Mouse (Mus musculus): Measurements from ENCODE around the gene Dcaf4. TPM values are rescaled to one million over a fixed set of nuclear protein-coding genes. Genes with fewer than 3 reads are reported as not detected.

Dcaf4 gene
- polyA plus RNA-seq, 1 experiment from 2014 or later = 26.2 TPM

DNA sequence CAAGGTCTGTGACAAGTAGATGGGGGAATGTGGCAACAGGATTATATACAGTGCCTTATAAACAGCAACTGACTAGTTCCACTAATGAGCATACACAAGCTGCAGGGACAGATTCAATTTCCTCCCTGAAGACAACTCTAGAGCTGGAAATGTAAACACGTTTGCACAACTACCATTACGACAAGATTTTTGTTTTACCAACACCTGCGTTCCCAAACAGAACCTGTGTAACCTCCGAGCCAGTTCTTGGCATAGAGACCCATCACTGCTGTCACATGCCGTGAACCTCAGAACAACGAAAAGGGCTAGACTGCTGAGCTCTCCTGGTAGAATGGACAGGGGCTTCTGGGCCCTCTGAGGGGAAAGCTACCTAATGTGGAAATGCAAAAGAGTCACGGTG lies 23.7 kb downstream of the Dcaf4 start:
- no peak for DNase-seq (ENCODE audit: low spot score)

DNA sequence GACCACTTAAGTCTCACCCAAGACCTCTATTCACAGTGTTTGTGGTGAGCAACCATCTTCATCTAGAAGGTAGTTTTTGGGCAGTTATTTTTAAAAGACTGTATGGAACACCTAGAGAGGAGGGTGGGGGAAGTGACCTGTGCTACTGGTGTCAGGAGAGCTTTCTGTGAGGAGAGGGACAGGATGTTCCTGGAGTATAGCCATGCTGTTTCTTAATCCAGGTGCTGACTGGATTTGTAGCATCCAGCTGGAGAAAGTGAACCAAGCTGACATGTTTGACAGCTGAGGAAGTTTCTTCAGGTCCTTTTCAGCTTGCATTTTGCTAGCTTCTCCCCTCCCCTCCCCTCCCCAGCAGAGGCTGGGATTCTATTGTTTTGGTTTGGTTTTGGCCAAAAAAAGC lies 24.5 kb downstream of the Dcaf4 start:
- no peak for DNase-seq (ENCODE audit: low spot score)

DNA sequence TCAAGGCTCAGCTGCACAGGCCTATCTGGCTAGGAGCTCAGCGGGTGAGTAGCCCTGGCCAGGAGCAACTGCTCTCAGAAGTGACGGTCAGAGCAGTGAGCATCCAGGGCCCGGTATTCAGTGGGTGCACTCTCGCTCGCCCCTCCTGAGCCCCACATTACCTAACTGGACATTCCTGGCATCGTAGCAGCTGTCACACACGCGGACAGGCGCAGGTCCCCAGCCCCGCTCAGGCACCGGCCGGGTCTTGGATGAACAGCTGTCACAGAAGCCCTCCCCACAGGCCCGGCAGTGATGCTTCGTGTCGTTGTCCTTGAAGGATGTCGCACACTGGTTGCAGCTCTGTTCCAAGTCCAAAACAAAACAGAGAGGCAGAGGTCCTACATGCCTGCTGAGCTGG lies 31.0 kb downstream of the Dcaf4 start:
- no peak for DNase-seq (ENCODE audit: low spot score)

DNA sequence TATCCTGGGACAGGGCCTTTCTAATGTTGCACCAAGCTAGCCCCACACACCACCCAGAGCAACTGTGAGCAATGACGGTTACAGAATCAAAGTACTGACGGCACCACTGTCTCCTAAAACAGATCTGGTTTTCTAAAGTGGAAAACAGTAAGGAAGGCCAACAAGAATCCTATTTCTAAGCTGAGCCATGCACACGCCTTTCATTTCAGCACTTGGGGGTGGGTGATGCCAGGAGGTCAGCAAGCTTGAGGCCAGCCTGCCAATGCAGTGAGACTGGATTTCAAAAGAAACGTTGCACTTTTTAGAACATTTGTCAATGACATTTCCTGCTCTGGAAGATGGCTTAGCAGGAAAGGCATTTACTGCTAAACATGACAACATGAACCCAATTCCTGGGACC lies 33.5 kb downstream of the Dcaf4 start:
- no peak for DNase-seq (ENCODE audit: low spot score)

DNA sequence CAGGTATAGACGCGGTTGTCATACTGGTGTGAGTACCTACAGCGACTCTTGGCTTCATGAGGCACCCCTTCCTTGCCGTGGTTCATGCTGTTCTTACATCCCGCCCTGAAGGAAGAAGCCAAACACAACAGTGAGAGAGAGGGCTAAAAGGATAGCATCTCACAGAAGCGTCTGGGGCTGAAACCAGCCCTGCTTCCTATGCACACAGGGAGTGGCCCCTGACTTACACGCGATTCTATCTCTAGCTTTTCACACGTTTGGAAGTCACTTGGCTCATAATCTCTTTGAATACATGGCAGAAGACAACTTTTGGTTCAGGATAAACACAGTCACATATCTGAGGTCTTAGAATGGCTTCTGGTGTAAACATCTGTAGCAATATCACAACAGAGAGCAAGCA lies 35.3 kb downstream of the Dcaf4 start:
- no peak for DNase-seq (ENCODE audit: low spot score)

DNA sequence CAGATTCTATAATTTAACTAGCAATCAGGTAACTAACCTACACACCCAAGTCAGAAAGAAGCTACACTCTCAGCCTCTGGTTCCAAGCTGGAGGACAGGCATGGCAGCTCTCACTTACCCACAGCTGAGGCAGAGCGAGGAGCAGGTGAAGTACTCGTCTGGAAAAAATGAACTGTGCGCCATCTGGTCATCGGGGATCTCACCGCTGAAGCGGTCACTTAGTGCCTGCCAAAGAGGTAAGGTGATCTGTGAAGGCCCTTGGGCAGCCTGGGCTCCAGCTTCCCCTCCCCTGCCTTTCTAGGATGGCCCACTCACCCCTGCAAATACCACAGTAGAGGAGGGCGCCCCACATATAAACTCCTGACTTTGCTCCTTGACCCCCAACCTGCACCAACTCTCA lies 38.2 kb downstream of the Dcaf4 start:
- no peak for DNase-seq (ENCODE audit: low spot score)

DNA sequence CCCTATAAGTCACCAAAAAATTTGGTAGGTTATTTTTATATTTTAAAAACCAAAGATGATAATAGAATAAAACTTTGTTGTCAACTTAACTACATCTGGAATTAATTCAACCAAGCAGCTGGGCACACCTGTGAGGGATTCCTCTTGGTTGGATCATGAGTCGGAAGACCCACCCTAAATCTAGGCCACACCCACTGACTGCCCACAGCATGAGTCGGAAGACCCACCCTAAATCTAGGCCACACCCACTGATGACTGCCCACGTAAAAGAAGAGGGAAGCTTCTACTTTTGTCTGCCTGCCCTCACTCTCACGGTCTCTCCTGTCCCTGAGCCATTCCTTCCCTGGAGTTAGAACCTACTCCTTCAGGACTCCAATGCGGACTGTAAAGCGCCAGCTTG lies 39.9 kb downstream of the Dcaf4 start:
- no peak for DNase-seq (ENCODE audit: low spot score)

DNA sequence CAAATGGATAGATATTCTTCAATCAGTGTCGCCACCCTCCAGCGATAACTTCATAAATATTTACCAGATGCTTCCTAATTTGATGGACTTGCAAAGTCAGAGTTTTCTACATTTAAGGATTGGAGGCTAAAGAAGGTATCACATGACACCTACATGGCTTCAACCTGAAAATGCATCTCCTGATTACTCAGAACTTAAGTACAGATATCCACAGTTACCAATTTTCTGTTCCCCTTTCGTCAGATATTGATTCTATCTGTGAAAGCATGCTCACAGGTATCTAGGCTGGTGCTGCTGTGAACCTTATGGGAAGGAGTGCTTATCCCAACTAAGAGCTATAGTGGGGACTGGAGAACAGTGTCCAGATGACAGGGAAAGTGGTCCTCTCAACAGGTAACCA lies 42.3 kb downstream of the Dcaf4 start:
- DNase-seq (ENCODE audit: low spot score) = no peak

DNA sequence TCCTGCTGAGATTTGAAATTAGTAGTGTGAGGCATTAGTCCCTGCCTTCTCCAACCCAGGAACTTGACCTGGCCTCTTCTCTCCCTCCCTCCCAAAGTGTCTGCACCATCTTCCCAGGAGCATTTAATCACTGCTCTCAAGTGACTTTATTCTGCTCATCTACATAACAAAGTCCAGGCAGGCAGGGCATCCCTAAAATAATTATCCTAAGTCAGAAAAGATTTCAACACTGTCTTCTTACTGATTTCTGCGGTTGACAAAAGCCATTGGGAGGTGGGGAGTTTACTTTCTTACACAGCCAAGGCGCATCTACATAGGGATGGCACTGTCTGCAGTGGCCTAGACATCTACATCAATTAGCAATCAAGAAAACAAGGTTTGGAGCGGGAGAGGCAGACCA lies 49.6 kb downstream of the Dcaf4 start:
- DNase-seq (ENCODE audit: low spot score) = no peak

DNA sequence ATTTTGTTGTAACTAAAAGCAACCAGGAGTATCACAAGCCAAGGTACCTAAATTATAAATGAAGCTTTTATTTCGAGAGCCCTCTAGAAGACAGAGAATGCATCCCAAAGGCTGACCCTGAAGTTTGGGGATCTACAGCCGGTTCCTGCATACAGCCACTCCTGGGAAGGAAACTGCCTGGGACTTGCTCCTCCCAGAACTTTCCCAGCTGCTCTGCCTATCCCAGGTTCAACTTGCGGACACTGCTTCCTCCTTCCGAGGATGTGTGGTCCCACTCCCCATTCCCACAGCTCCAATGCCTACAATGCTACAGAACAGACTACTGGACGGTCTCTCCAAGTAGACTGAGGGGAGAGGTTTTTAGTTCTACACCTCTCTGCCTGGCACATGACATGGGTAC lies 52.5 kb downstream of the Dcaf4 start:
- DNase-seq (ENCODE audit: low spot score) = no peak

DNA sequence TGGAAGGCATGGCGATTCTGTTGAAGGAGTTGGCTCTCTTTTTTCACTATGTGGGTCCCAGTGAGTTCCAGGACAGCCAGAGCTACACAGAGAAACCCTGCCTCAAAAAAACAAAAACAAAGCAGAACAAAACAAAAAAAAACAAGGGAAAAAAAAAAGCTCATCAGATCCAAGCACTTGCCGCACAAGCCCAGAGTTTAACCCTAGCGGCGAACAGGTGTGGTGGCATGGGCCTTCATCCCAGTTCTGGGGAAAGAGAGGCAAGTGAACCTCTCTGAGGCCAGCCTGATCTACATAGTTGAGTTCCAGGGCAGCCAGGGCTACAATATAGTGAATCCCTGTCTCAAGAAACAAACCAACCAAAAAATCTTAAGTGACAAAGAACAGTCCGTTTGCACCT lies 57.2 kb downstream of the Dcaf4 start:
- DNase-seq (ENCODE audit: low spot score) = no peak

DNA sequence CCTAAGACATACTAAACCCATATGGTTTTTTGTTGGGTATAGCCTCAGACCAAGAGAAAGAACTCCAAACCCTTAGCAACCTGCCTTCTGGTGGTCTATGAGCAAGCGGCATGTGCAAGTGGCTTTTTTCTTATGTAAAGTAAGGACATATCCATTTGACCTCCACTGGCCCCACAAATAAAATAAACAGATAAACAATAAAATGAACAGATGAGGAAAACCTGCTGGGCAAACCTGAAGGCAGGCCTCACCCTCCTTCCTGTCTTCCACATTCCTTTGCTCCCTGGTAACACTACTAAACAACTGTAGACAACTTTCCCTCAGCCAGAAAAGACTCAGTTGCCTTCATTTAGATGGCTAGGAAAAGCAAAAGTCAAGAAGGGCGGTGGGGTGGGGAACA lies 58.1 kb downstream of the Dcaf4 start:
- DNase-seq (ENCODE audit: low spot score) = no peak

DNA sequence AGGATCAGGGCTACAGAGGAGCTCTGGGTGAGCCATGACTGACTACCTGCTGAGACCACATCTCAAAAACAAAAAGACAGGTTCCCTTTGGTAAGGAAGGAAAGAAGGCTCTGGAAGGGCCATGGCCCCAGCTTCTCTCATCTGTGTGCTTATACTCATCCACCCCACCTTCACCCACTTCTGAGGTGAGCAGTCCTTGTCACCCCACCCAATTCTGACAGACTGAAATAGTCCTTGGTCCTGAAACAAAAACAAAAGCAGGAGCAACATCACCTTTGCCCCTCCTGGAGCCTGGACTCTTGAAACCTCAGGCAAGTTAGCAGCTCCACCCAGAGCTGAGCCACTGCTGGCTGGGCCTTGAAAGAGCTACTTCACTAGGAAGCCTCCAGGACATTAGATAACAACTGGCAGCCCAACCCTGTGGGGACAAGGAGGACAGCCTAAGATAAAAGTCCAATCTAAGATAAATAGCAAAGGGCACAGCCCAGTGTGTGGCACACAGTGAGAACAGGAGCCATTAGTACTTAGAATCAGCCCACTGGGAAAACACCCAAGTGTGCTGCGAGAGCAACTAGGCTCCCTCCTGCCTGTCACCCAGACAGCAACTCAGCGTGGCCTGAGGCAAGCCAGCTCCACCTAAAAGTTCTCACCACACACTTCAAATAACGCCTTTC lies 58.8 kb downstream of the Dcaf4 start:
- no peak for DNase-seq (ENCODE audit: low spot score)

DNA sequence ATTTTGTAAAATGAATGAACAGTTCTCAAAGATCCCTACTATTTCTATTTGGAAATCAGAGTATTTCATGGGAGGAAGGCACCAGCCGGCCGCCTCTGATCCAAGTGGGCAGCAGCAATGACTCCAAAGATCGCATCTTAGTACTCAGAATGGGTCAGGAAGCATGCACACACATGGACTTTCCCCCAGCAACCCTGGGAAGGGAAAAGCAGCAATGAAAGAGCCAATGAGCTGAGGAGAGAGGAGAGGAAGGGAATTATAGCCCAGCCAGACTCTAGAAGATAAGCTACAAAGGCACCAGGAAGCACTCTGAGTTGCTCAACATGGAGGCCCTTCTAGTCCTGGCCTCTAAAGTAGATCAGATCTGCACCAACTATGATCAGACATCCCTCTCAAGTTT lies 60.0 kb downstream of the Dcaf4 start:
- no peak for DNase-seq (ENCODE audit: low spot score)

DNA sequence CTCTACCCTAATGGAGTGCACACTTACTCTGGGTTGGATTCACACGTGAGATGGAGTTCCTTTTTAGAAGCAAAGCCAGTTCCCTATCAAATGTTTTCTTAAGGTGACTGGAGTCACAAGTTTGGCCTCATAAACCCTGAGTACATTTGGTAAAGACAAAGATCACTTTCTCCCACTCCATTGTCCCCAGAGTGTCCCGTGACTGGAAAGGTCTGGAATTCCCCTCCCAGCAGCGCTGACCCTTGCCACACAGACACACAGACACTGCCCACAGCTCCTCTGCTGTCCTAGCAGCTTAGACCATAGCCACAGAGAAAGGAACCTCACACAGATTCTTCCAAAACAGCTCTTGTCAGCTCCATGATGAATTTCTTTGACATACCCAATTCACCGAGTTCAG lies 61.8 kb downstream of the Dcaf4 start:
- no peak for DNase-seq (ENCODE audit: low spot score)

DNA sequence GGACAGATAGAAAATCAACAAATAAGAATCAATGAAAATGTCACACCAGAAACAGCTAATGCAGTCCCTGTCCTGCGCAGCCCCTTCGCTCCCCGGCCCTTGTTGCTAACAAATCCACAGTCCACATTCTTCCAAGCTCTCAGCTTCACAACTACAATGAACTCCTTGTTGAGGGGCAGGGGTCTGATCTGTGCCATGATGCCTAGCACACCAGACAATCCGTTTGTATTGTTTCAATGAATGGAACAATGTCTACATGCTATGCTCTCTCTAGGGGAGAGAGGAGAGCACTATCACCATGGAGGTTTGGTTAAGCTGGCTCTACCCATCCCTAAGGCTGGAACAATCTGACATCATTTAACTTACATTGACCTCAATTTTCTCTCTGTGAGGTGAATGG lies 62.5 kb downstream of the Dcaf4 start:
- DNase-seq (ENCODE audit: low spot score) = no peak

DNA sequence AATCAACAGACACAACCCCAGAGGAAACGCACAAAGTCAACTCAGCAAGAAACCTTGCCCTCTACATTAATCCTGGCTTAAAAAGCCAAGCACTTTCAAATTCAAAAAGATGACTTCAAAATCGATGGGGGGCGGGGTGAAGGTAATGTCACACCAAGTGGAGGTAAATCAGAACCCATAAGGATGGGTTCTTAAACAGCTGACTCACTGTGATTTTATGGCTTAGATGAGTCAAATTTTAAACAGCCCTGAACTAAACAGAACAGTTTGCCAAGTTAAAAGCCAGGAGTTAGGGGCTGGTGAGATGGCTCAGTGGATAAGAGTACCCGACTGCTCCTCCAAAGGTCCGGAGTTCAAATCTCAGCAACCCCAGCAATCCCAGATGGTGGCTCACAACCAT lies 66.4 kb downstream of the Dcaf4 start:
- no peak for DNase-seq (ENCODE audit: low spot score)

Other genes with a start within 250 kb of the Dcaf4 start
- gene Dpf3, start 32.8 kb upstream of the Dcaf4 start, polyA plus RNA-seq (2015; fragmentation: Nextera tagmentation; extraction: Ambion mirVana) = 0.78 and 1.1 TPM in 2 replicates
- gene Zfyve1, start 76.8 kb downstream of the Dcaf4 start, polyA plus RNA-seq (2015; fragmentation: Nextera tagmentation; extraction: Ambion mirVana) = 11.1 and 14.5 TPM in 2 replicates
- 200 and 229 TPM in 2 replicates for gene Rbm25, start 110.8 kb downstream of the Dcaf4 start, polyA plus RNA-seq (2015; fragmentation: Nextera tagmentation; extraction: Ambion mirVana)
- 57.2 and 58.9 TPM in 2 replicates for gene Psen1, start 167.7 kb downstream of the Dcaf4 start, polyA plus RNA-seq (2015; fragmentation: Nextera tagmentation; extraction: Ambion mirVana)
- gene Papln, start 243.2 kb downstream of the Dcaf4 start, polyA plus RNA-seq (2015; fragmentation: Nextera tagmentation; extraction: Ambion mirVana) = 0.22 and 0.24 TPM in 2 replicates